Mouse (Mus musculus) lung, postnatal 0 days (tissue): Measurements from ENCODE around the gene Slc25a22. TPM values are rescaled to one million over a fixed set of nuclear protein-coding genes. Genes with fewer than 3 reads are reported as not detected.
"Not testable (repeated sequence)": the region's sequence is repeated elsewhere in the genome, so short reads cannot be mapped to it uniquely, and the experiment has no call there.

Source experiments
- ATAC-seq: fragments of 200-750 bp; cut with Nextera tagmentation; 2 replicates; pipeline ENCODE4 v1.8.0; 2017; ENCODE audit warnings: moderate library complexity
- DNase-seq: peaks from one replicate; pipeline ENCODE4 v3.0.0-alpha.2; 2016; ENCODE audit warnings: low spot score
- H3K27ac ChIP-seq: fragments of 300-500 bp; sonication (generic); 2 replicates; pipeline ENCODE4 v1.5.1; 2014; ENCODE audit warnings: antibody characterized with exemption, mild to moderate bottlenecking, low read length, mixed read lengths
- H3K27me3 ChIP-seq: fragments of 300-500 bp; sonication (generic); replicated peaks from 2 replicates; pipeline ENCODE4 v1.6.1; 2014; ENCODE audit warnings: low read length, mixed read lengths; ENCODE audit not compliant: insufficient read depth
- H3K36me3 ChIP-seq: fragments of 300-500 bp; sonication (generic); 2 replicates; pipeline ENCODE4 v1.6.1; 2014; ENCODE audit warnings: low read length, mixed read lengths; ENCODE audit not compliant: insufficient read depth
- H3K4me1 ChIP-seq: fragments of 300-500 bp; sonication (generic); 2 replicates; pipeline ENCODE4 v1.6.1; 2014; ENCODE audit warnings: antibody characterized with exemption, low read depth, low read length, mixed read lengths; ENCODE audit not compliant: insufficient read depth
- H3K4me2 ChIP-seq: fragments of 300-500 bp; sonication (generic); replicated peaks from 2 replicates; pipeline ENCODE4 v1.6.1; 2014; ENCODE audit warnings: low read depth, mild to moderate bottlenecking, low read length, moderate library complexity, mixed read lengths
- H3K4me3 ChIP-seq: fragments of 300-500 bp; sonication (generic); 2 replicates; pipeline ENCODE4 v1.5.1; 2014; ENCODE audit warnings: low read depth, low read length
- H3K9ac ChIP-seq: fragments of 300-500 bp; sonication (generic); replicated peaks from 2 replicates; pipeline ENCODE4 v1.6.1; 2014; ENCODE audit warnings: low read depth, mild to moderate bottlenecking
- H3K9me3 ChIP-seq: fragments of 300-500 bp; sonication (generic); 2 replicates; pipeline ENCODE4 v1.6.1; 2016; ENCODE audit warnings: low read length, mixed read lengths
- CTCF ChIP-seq: IDR thresholded peaks from 2 replicates; pipeline ENCODE4 v1.5.1; 2016; ENCODE audit warnings: antibody characterized with exemption, mild to moderate bottlenecking
- EP300 ChIP-seq: IDR thresholded peaks from 2 replicates; pipeline ENCODE4 v1.6.1; 2016; ENCODE audit warnings: antibody characterized with exemption, mild to moderate bottlenecking, control low read depth
- WGBS: fragments of 180-500 bp; shearing (Covaris S2); extraction: QIAGEN DNeasy Blood & Tissue Kit; methylation state at CpG from one replicate; pipeline ENCODE4 v1.1.7; 2014; 5-methylcytosine and 5-hydroxymethylcytosine counted together
- polyA plus RNA-seq: library from polyadenylated mRNA; unstranded; fragments of >200 nt; fragmentation: Nextera tagmentation; extraction: Ambion mirVana; gene quantifications from 2 replicates; pipeline ENCODE4 v1.2.1, GENCODE M21; 2015

Slc25a22 gene
- polyA plus RNA-seq, 1 experiment from 2014 or later = 12.3 TPM

DNA sequence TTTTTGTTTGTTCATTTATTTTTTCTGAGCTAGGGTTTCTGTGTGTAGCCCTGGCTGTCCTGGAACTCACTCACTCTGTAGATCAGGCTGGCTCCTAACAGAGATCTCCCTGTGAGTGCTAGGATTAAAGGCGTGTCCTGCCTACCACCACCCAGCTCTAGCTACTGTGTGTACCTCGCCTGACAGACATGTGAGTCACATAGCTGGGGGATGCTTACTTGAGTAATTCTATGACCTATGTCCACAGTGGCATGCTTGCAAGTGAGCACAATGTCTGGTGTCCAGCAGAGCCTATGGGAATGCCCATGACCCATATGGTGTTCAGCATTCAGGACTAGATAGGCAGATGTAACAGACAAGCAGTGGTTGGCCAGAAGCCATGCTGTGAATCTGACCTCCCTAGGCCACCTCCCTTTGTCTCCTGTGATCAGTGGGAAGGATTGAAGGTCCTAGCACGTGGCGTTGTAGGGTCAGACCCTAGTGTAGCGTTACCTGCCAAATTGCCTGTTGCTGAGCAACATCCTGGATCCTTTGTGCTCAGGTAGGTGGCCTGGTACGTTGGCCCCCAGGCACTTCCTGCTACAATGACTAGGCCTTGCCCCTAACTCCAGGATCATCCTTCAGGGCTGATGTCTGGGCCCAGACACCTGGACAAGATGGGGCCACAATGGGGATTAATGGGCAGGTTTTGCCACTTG lies 21.4 kb downstream of the Slc25a22 start:
- DNase-seq (no peak), ATAC-seq (no peak)
- Histone ChIP-seq H3K9me3 (no peaks in the 10 kb centered on the region), H3K4me3 (no peak overlapping the region), H3K27me3 (no peaks in the 10 kb centered on the region), H3K36me3 (no peaks in the 10 kb centered on the region), H3K27ac (no peak overlapping the region), H3K4me1 (no peaks in the 10 kb centered on the region; the same call in 1 of the 2 replicates), H3K4me2 (no peak overlapping the region), H3K9ac (no peak overlapping the region)
- TF ChIP-seq CTCF = no peak
- no peak for TF ChIP-seq EP300
- 75% methylated on average over 6 of the region's 6 CpGs for WGBS

GRCm38 (mm10) chr7:141413809-141414584 lies 23.7 kb downstream of the Slc25a22 start, which contains the start of gene Gatd1:
TSS of gene Gatd1 (minus strand) at chr7:141414136.
- peak within 1 kb of the TSS; percentile 91 for H3K4me2 ChIP-seq
- WGBS = 1% methylated on average over 55 of the region's 56 CpGs
- no peaks in the 10 kb centered on the region for H3K36me3 ChIP-seq
- ATAC-seq = peak; percentile 95
- no peaks in the 10 kb centered on the region for H3K27me3 ChIP-seq
- no peaks in the 10 kb centered on the region; the same call in 1 of the 2 replicates for H3K4me1 ChIP-seq
- peak; percentile 99 for DNase-seq
- H3K9me3 ChIP-seq = no peaks in the 10 kb centered on the region
- peak within 1 kb of the TSS; percentile 73 for H3K27ac ChIP-seq
- H3K9ac ChIP-seq = peak within 1 kb of the TSS; percentile 66
- H3K4me3 ChIP-seq = peak within 1 kb of the TSS; percentile 74
- TF ChIP-seq CTCF = peak; percentile 48
- no peak for TF ChIP-seq EP300

DNA sequence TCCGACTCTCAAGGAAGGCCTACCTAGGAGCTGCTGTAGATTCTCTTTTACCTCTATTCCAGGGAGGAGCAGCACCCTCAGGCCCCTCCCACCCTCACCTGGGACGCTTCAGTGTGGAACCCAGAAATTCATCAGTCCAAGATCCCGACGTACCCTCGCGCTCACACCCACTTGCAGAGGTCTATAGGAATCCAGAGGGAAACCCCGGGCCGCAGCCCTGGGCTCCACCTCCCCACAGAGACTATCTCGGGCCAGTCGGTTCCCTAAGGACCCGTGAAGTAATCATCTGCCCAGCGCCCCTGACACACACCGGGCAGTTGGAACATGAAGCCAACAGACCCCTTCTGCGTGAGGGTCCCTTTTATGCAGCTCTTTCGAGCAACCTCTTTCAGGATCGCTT lies 24.4 kb downstream of the Slc25a22 start:
- Histone ChIP-seq H3K36me3 (no peaks in the 10 kb centered on the region), H3K9me3 (no peaks in the 10 kb centered on the region), H3K9ac (peak overlapping the region; percentile 66), H3K27ac (peak overlapping the region; percentile 73), H3K4me2 (peak overlapping the region; percentile 91), H3K27me3 (no peaks in the 10 kb centered on the region), H3K4me1 (no peaks in the 10 kb centered on the region; the same call in 1 of the 2 replicates), H3K4me3 (peak overlapping the region; percentile 74)
- no peak for TF ChIP-seq EP300
- TF ChIP-seq CTCF = no peak
- DNase-seq = peak; percentile 37
- 0 out of 2 replicates have a peak, but pooled peaks have one; percentile 1 for ATAC-seq
- 4% methylated on average over 16 of the region's 16 CpGs for WGBS

GRCm38 (mm10) chr7:141411667-141412066 lies 26.0 kb downstream of the Slc25a22 start:
- DNase-seq (no peak), ATAC-seq (no peak)
- Histone ChIP-seq H3K36me3 (no peaks in the 10 kb centered on the region), H3K9me3 (no peaks in the 10 kb centered on the region), H3K27me3 (no peaks in the 10 kb centered on the region), H3K9ac (no peak overlapping the region; the same call in 1 of the 2 replicates), H3K4me1 (no peaks in the 10 kb centered on the region; the same call in 1 of the 2 replicates), H3K4me3 (no peak overlapping the region), H3K27ac (no peak overlapping the region), H3K4me2 (no peak overlapping the region)
- 100% methylated on average over 1 of the region's 1 CpGs for WGBS
- TF ChIP-seq CTCF (peak; percentile 6; the same call in 1 of the 2 replicates), EP300 (no peak)

GRCm38 (mm10) chr7:141410631-141411030 lies 27.1 kb downstream of the Slc25a22 start:
- no peaks in the 10 kb centered on the region for H3K36me3 ChIP-seq
- no peak overlapping the region for H3K27ac ChIP-seq
- ATAC-seq (no peak), DNase-seq (no peak)
- no peaks in the 10 kb centered on the region for H3K27me3 ChIP-seq
- no peaks in the 10 kb centered on the region; the same call in 1 of the 2 replicates for H3K4me1 ChIP-seq
- TF ChIP-seq EP300 (no peak), CTCF (no peak)
- no peak overlapping the region for H3K4me3 ChIP-seq
- no peak overlapping the region for H3K4me2 ChIP-seq
- WGBS = 87% methylated on average over 8 of the region's 8 CpGs
- H3K9ac ChIP-seq = no peak overlapping the region
- H3K9me3 ChIP-seq = no peaks in the 10 kb centered on the region

DNA sequence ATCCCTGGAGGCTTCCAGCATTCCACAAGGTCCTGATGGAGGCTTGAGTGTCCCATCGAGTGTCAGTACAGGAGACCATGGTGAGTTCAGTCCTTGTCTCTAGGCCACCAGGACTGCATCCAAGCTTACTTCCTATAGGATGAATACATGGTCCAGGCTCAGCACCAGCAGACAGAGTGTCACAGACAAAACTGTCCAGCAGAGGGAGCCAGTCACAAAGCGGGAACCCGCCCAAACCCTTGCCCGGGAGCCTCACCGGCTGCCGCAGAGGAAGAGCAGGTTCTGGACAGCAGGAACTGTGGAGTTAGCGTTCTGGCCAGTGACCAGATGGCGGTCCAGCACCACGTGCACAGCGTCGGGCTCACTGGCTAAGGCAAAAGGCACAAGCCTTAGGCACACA lies 28.9 kb downstream of the Slc25a22 start:
- peak; percentile 74 for ATAC-seq
- no peak overlapping the region for H3K27ac ChIP-seq
- H3K4me2 ChIP-seq = no peak overlapping the region
- H3K27me3 ChIP-seq = no peaks in the 10 kb centered on the region
- WGBS = 11% methylated on average over 11 of the region's 11 CpGs
- no peaks in the 10 kb centered on the region for H3K9me3 ChIP-seq
- no peaks in the 10 kb centered on the region; the same call in 1 of the 2 replicates for H3K4me1 ChIP-seq
- no peak overlapping the region for H3K4me3 ChIP-seq
- no peak overlapping the region for H3K9ac ChIP-seq
- TF ChIP-seq EP300 (no peak), CTCF (peak; percentile 97)
- no peaks in the 10 kb centered on the region for H3K36me3 ChIP-seq
- peak; percentile 90 for DNase-seq

- H3K9me3 ChIP-seq, H3K4me2 ChIP-seq, H3K27me3 ChIP-seq, DNase-seq, H3K4me1 ChIP-seq, H3K4me3 ChIP-seq, H3K27ac ChIP-seq, ATAC-seq, H3K9ac ChIP-seq, H3K36me3 ChIP-seq: not testable (repeated sequence)
- WGBS = 97% methylated on average over 7 of the region's 7 CpGs
Measured at GRCm38 (mm10) chr7:141407670-141408069, 30.0 kb downstream of the Slc25a22 start.
